Mouse (Mus musculus): ENCODE data around the gene Akap1.

GRCm38 (mm10) chr11:88849732-88850131, 14.7 kb downstream of the Akap1 start:
- no peak for TF ChIP-seq GATA1 (IDR thresholded peaks at IDR 0.05; ENCODE audit: low read length)
- no peak for TF ChIP-seq TAL1 (IDR thresholded peaks at IDR 0.05; ENCODE audit: low read length)

Measured in erythroblast, embryonic 14.5 days (primary cell).